Mouse (Mus musculus): Measurements from ENCODE around the gene Sufu. TPM values are rescaled to one million over a fixed set of nuclear protein-coding genes. Genes with fewer than 3 reads are reported as not detected.
A peak's percentile ranks its signal among the peaks of the same experiment; 100 is the strongest.

Gene Sufu
- polyA plus RNA-seq, 1 experiment from 2014 or later = 33.8 TPM

- H3K4me1 ChIP-seq (replicated peaks; ENCODE audit: control insufficient read depth, insufficient read depth, low read length) = peaks cover 6% of the 10 kb centered on the region
- no peak overlapping the region for H3K4me2 ChIP-seq (ENCODE audit: low read depth, low read length)
- WGBS = 57% methylated on average over 9 of the region's 9 CpGs
Measured at GRCm38 (mm10) chr19:46416276-46416675, 19.6 kb downstream of the Sufu start.

DNA sequence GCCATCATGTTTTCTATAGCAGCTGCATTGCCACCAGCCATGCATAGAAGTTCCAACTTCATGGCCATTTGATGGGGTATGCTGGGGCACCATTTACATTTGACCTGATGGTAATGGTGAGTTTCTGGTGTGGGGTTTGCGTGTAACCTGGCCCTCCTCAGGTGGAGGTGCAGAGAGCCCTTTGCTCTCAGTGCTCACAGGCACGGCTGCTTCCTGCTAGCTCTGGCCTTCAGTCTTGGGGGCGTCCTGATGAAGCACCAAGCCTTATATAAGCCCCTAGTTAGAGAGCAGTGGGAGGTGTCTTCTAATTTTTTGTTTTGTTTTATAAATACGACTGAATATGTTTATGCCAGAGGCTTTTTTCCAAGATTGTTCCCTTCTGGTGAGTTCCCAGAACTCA, 21.4 kb downstream of the Sufu start:
- H3K36me3 ChIP-seq (ENCODE audit: control insufficient read depth, insufficient read depth, low read length) = no peaks in the 10 kb centered on the region
- peaks cover 23% of the 10 kb centered on the region for H3K4me1 ChIP-seq (replicated peaks; ENCODE audit: control insufficient read depth, insufficient read depth, low read length)
- no peak overlapping the region for H3K4me3 ChIP-seq (ENCODE audit: low read length)
- no peak for ATAC-seq (ENCODE audit: low read depth)
- H3K9ac ChIP-seq (ENCODE audit: low read length) = no peak overlapping the region
- no peaks in the 10 kb centered on the region for H3K9me3 ChIP-seq (ENCODE audit: control insufficient read depth, low read length)
- H3K27me3 ChIP-seq (ENCODE audit: control insufficient read depth, insufficient read depth, low read depth, low read length) = no peaks in the 10 kb centered on the region
- no peak overlapping the region for H3K4me2 ChIP-seq (ENCODE audit: low read depth, low read length)
- 64% methylated on average over 4 of the region's 4 CpGs for WGBS
- H3K27ac ChIP-seq (ENCODE audit: low read length) = no peak overlapping the region

More at GRCm38 (mm10) chr19:46416276-46416675, 19.6 kb downstream of the Sufu start:
- H3K36me3 ChIP-seq (ENCODE audit: control insufficient read depth, insufficient read depth, low read length) = no peaks in the 10 kb centered on the region
- no peak overlapping the region for H3K9ac ChIP-seq (ENCODE audit: low read length)
- H3K27me3 ChIP-seq (ENCODE audit: control insufficient read depth, insufficient read depth, low read depth, low read length) = no peaks in the 10 kb centered on the region
- no peak for ATAC-seq (ENCODE audit: low read depth)
- H3K9me3 ChIP-seq (ENCODE audit: control insufficient read depth, low read length) = no peaks in the 10 kb centered on the region
- no peak overlapping the region for H3K4me3 ChIP-seq (ENCODE audit: low read length)
- H3K27ac ChIP-seq (ENCODE audit: low read length) = no peak overlapping the region

- Histone ChIP-seq H3K4me2 (ENCODE audit: low read depth, low read length) (no peak overlapping the region), H3K36me3 (ENCODE audit: control insufficient read depth, insufficient read depth, low read length) (no peaks in the 10 kb centered on the region), H3K4me3 (ENCODE audit: low read length) (no peak overlapping the region), H3K9ac (ENCODE audit: low read length) (no peak overlapping the region), H3K27me3 (ENCODE audit: control insufficient read depth, insufficient read depth, low read depth, low read length) (no peaks in the 10 kb centered on the region), H3K27ac (ENCODE audit: low read length) (no peak overlapping the region), H3K4me1 (replicated peaks; ENCODE audit: control insufficient read depth, insufficient read depth, low read length) (peaks cover 27% of the 10 kb centered on the region), H3K9me3 (ENCODE audit: control insufficient read depth, low read length) (no peaks in the 10 kb centered on the region)
- no peak for ATAC-seq (ENCODE audit: low read depth)
- 90% methylated on average over 7 of the region's 7 CpGs for WGBS
Measured at GRCm38 (mm10) chr19:46420410-46420809, 23.7 kb downstream of the Sufu start.

DNA sequence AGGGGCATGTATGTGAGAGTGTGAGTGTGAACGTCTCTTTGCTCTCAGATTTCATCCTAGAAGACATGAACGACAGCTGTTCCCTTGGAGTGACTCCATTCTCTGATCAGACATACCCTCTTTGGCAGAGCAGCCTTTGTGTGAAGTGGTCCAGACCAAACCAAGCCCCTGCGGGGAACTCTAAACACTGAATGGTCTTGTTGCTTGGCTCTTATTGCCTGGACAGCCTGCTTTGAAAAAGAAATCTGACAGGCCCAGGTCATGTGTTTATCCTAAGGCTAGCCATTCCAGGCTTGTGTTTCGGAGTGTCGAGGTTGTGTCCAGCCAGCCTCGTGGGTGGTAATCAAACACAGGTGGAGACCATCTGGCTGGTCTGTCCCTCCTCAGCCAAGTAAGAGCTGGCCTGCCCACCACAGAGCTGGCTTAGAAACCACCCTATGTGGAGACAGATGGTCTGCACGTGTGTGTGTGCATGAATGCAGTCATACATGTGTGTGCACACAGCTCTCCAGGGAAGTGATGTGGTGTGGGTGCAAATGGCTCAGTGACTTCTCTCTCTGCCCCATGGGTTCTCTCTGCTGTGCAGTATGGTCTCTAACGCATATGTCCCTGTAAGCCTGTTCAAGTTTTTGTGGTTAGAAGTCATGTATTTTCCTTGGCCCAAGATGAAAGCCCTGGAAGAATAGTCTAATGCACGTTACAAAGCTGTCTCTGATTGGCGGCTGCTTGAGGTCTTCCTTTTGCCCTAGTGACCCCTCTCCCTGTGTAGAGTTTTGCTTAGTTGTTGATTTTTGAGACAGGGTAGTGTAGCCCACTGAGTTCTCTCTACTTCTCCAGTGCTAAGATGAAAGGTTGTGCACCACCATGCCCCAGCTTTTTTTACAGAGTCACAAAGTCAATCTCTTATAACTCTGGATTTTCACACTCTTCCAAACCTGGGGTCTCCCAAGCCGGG, 26.0 kb downstream of the Sufu start:
- H3K27ac ChIP-seq (ENCODE audit: low read length) = peak overlapping the region; percentile 73
- 29% methylated on average over 11 of the region's 11 CpGs for WGBS
- peak; percentile 79 for ATAC-seq (ENCODE audit: low read depth)

GRCm38 (mm10) chr19:46425266-46425665, 28.6 kb downstream of the Sufu start:
- H3K9me3 ChIP-seq (ENCODE audit: control insufficient read depth, low read length) = no peaks in the 10 kb centered on the region
- H3K4me3 ChIP-seq (ENCODE audit: low read length) = no peak overlapping the region
- H3K4me2 ChIP-seq (ENCODE audit: low read depth, low read length) = no peak overlapping the region
- H3K27ac ChIP-seq (ENCODE audit: low read length) = no peak overlapping the region
- 94% methylated on average over 8 of the region's 8 CpGs for WGBS
- peaks cover 2% of the 10 kb centered on the region; the same call in 1 of the 2 replicates for H3K36me3 ChIP-seq (ENCODE audit: control insufficient read depth, insufficient read depth, low read length)
- no peak overlapping the region for H3K9ac ChIP-seq (ENCODE audit: low read length)
- no peaks in the 10 kb centered on the region for H3K27me3 ChIP-seq (ENCODE audit: control insufficient read depth, insufficient read depth, low read depth, low read length)
- H3K4me1 ChIP-seq (replicated peaks; ENCODE audit: control insufficient read depth, insufficient read depth, low read length) = peaks cover 24% of the 10 kb centered on the region
- ATAC-seq (ENCODE audit: low read depth) = no peak

More for the DNA sequence above, 26.0 kb downstream of the Sufu start:
- H3K9me3 ChIP-seq (ENCODE audit: control insufficient read depth, low read length) = no peaks in the 10 kb centered on the region
- H3K4me1 ChIP-seq (replicated peaks; ENCODE audit: control insufficient read depth, insufficient read depth, low read length) = peaks cover 27% of the 10 kb centered on the region
- peaks cover 2% of the 10 kb centered on the region; the same call in 1 of the 2 replicates for H3K36me3 ChIP-seq (ENCODE audit: control insufficient read depth, insufficient read depth, low read length)
- no peaks in the 10 kb centered on the region for H3K27me3 ChIP-seq (ENCODE audit: control insufficient read depth, insufficient read depth, low read depth, low read length)
- H3K9ac ChIP-seq (ENCODE audit: low read length) = no peak overlapping the region
- no peak overlapping the region for H3K4me3 ChIP-seq (ENCODE audit: low read length)
- no peak overlapping the region for H3K4me2 ChIP-seq (ENCODE audit: low read depth, low read length)

GRCm38 (mm10) chr19:46426488-46426887, 29.8 kb downstream of the Sufu start:
- Histone ChIP-seq H3K4me3 (ENCODE audit: low read length) (no peak overlapping the region), H3K4me1 (replicated peaks; ENCODE audit: control insufficient read depth, insufficient read depth, low read length) (peaks cover 19% of the 10 kb centered on the region), H3K4me2 (ENCODE audit: low read depth, low read length) (no peak overlapping the region), H3K27ac (ENCODE audit: low read length) (no peak overlapping the region), H3K9me3 (ENCODE audit: control insufficient read depth, low read length) (no peaks in the 10 kb centered on the region), H3K9ac (ENCODE audit: low read length) (no peak overlapping the region), H3K27me3 (ENCODE audit: control insufficient read depth, insufficient read depth, low read depth, low read length) (no peaks in the 10 kb centered on the region), H3K36me3 (ENCODE audit: control insufficient read depth, insufficient read depth, low read length) (peaks cover 2% of the 10 kb centered on the region; the same call in 1 of the 2 replicates)
- ATAC-seq (ENCODE audit: low read depth) = no peak
- 84% methylated on average over 12 of the region's 12 CpGs for WGBS

GRCm38 (mm10) chr19:46429250-46429649, 32.6 kb downstream of the Sufu start:
- ATAC-seq (ENCODE audit: low read depth) = no peak
- no peaks in the 10 kb centered on the region for H3K9me3 ChIP-seq (ENCODE audit: control insufficient read depth, low read length)
- no peaks in the 10 kb centered on the region for H3K27me3 ChIP-seq (ENCODE audit: control insufficient read depth, insufficient read depth, low read depth, low read length)
- H3K4me1 ChIP-seq (replicated peaks; ENCODE audit: control insufficient read depth, insufficient read depth, low read length) = no peaks in the 10 kb centered on the region
- peaks cover 2% of the 10 kb centered on the region; the same call in 1 of the 2 replicates for H3K36me3 ChIP-seq (ENCODE audit: control insufficient read depth, insufficient read depth, low read length)
- no peak overlapping the region for H3K4me2 ChIP-seq (ENCODE audit: low read depth, low read length)
- H3K9ac ChIP-seq (ENCODE audit: low read length) = no peak overlapping the region
- no peak overlapping the region for H3K27ac ChIP-seq (ENCODE audit: low read length)
- no peak overlapping the region for H3K4me3 ChIP-seq (ENCODE audit: low read length)

GRCm38 (mm10) chr19:46433712-46434111, 37.0 kb downstream of the Sufu start:
- no peaks in the 10 kb centered on the region for H3K9me3 ChIP-seq (ENCODE audit: control insufficient read depth, low read length)
- no peak overlapping the region for H3K27ac ChIP-seq (ENCODE audit: low read length)
- no peaks in the 10 kb centered on the region; the same call in 1 of the 2 replicates for H3K36me3 ChIP-seq (ENCODE audit: control insufficient read depth, insufficient read depth, low read length)
- H3K9ac ChIP-seq (ENCODE audit: low read length) = no peak overlapping the region
- no peaks in the 10 kb centered on the region for H3K27me3 ChIP-seq (ENCODE audit: control insufficient read depth, insufficient read depth, low read depth, low read length)
- ATAC-seq (ENCODE audit: low read depth) = no peak
- H3K4me2 ChIP-seq (ENCODE audit: low read depth, low read length) = no peak overlapping the region
- 65% methylated on average over 7 of the region's 7 CpGs for WGBS
- H3K4me3 ChIP-seq (ENCODE audit: low read length) = no peak overlapping the region
- no peaks in the 10 kb centered on the region for H3K4me1 ChIP-seq (replicated peaks; ENCODE audit: control insufficient read depth, insufficient read depth, low read length)

DNA sequence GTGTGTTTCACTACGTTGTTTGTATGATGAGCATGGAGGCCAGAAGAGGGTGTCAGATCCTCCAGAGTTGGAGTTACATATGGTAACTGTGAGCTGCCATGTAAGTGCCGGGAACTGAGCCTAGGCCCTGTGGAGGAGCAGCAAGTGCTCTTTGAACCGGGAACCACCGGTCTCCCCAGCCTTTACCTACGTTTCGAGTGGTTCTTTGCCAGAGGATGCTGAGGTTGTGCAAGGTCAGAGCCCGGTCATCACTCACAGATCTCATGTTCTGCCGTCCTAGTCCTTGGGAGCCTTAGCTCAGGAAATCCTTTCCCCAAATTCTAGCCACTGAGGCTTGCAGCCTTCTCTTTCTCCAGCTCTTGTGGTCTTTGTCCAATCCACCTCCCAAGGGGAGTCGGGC, 37.5 kb downstream of the Sufu start:
- no peak overlapping the region for H3K4me2 ChIP-seq (ENCODE audit: low read depth, low read length)
- 57% methylated on average over 9 of the region's 9 CpGs for WGBS
- no peak overlapping the region for H3K9ac ChIP-seq (ENCODE audit: low read length)
- no peaks in the 10 kb centered on the region for H3K4me1 ChIP-seq (replicated peaks; ENCODE audit: control insufficient read depth, insufficient read depth, low read length)
- no peak overlapping the region for H3K27ac ChIP-seq (ENCODE audit: low read length)
- no peaks in the 10 kb centered on the region for H3K27me3 ChIP-seq (ENCODE audit: control insufficient read depth, insufficient read depth, low read depth, low read length)
- ATAC-seq (ENCODE audit: low read depth) = no peak
- no peaks in the 10 kb centered on the region for H3K9me3 ChIP-seq (ENCODE audit: control insufficient read depth, low read length)
- no peak overlapping the region for H3K4me3 ChIP-seq (ENCODE audit: low read length)
- no peaks in the 10 kb centered on the region; the same call in 1 of the 2 replicates for H3K36me3 ChIP-seq (ENCODE audit: control insufficient read depth, insufficient read depth, low read length)
